Mouse (Mus musculus): Measurements from ENCODE around the gene Ifi211.
"Not testable (repeated sequence)": the region's sequence is repeated elsewhere in the genome, so short reads cannot be mapped to it uniquely, and the experiment has no call there.

- not testable (repeated sequence) for TF ChIP-seq CTCF, EP300 (IDR thresholded peaks at IDR 0.05; ENCODE audit: low read depth)
Measured at GRCm38 (mm10) chr1:173961491-173961890, 48.6 kb upstream of the Ifi211 start.
